Mouse (Mus musculus) thymus, adult 2 months (tissue): Measurements from ENCODE around the gene Cdc20.

Experiments used
- CTCF ChIP-seq: fragments of 200-500 bp; IDR thresholded peaks from 2 replicates; pipeline ENCODE4 v1.5.1; 2012; ENCODE audit warnings: mild to moderate bottlenecking, control low read depth, low read length, moderate library complexity, borderline replicate concordance; ENCODE audit not compliant: control insufficient read depth, poor library complexity, insufficient read depth; ENCODE audit errors: extremely low read depth
- POLR2A ChIP-seq: fragments of 200-500 bp; IDR thresholded peaks from 2 replicates; pipeline ENCODE4 v1.6.1; 2012; ENCODE audit warnings: mild to moderate bottlenecking, low read length, control low read depth, moderate library complexity; ENCODE audit not compliant: control insufficient read depth, poor library complexity, insufficient read depth; ENCODE audit errors: extremely low read depth

DNA sequence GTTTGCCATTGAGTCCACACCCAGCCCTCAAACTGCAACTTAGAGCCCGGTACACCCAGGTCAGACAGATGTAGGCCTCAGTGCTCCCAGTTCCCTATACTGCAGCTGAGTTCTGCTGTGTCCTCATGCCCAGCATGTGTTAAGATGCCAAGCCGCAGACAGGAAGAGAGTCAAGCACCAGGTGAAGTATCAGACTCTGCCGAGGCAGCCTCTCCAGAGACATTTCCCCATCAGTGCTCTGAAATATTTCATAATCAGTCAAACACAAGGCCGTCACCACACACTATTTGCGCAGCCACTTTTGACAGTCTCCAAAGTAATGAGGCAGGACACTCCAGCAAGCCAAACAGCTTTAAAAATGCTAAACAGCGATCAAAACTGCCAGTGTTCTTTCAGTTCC is 38.8 kb downstream of the Cdc20 start:
- TF ChIP-seq CTCF (no peak), POLR2A (no peak)
